Mouse (Mus musculus): ENCODE results near the gene Marf1. TPM values are rescaled to one million over a fixed set of nuclear protein-coding genes. Genes with fewer than 3 reads are reported as not detected.
A peak's percentile ranks its signal among the peaks of the same experiment; 100 is the strongest.

Marf1 gene
- polyA plus RNA-seq, 1 experiment from 2014 or later: 17.0 TPM

DNA sequence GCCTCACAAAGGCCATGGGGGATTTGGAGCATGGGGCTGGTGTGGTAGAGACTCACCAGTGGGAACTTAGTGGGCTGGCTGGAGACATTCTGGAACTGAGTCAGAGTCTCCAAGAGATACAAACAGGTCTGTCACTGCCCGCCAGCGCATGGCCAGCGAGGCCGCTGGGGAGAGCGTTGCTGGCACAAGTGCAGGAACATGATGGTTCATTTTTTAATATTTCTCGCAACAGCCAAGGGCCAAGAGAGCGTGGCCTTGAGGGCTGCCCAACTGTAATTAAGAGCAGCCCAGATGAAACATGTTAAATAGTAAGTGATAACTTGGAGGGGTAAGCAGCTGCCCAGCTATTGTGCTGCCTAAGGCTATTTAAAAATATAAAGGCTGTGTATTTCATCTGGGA lies 38.4 kb downstream of the Marf1 start:
- 99% methylated on average over 7 of the region's 7 CpGs for WGBS (ENCODE audit: missing documents)
- H3K36me3 ChIP-seq (ENCODE audit: inconsistent target): peaks cover 47% of the 10 kb centered on the region
- H3K4me3 ChIP-seq (ENCODE audit: inconsistent target): no peak overlapping the region
- no peak overlapping the region; the same call in 1 of the 2 replicates for H3K27ac ChIP-seq
- H3K79me2 ChIP-seq (ENCODE audit: inconsistent target): peaks cover 8% of the 10 kb centered on the region; the same call in 1 of the 2 replicates

DNA sequence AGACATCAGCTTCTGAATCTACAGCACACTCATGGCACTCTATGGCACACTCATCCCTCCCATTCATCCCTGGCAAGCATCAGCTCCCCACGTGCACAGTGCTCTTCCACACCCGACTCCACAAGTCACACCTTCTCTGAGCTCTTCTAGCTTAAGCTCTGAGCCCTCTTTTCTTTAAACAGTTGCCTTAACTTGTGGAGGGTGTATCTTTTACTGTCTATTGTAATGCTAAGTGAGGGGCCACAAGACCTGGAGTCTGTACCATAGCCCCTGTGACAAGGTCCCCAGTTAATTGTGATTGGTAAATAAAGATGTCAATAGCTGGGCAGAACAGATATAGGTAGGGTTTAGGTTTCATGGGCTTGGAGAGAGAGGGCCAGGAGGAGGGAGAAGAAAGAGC lies 39.2 kb downstream of the Marf1 start:
- peaks cover 8% of the 10 kb centered on the region; the same call in 1 of the 2 replicates for H3K79me2 ChIP-seq (ENCODE audit: inconsistent target)
- peak overlapping the region; percentile 65 for H3K27ac ChIP-seq
- WGBS (ENCODE audit: missing documents): 85% methylated on average over 2 of the region's 2 CpGs
- no peak overlapping the region for H3K4me3 ChIP-seq (ENCODE audit: inconsistent target)
- peaks cover 47% of the 10 kb centered on the region for H3K36me3 ChIP-seq (ENCODE audit: inconsistent target)

GRCm38 (mm10) chr16:14122586-14122985 lies 40.6 kb downstream of the Marf1 start:
- Histone ChIP-seq H3K79me2 (ENCODE audit: inconsistent target) (peaks cover 8% of the 10 kb centered on the region; the same call in 1 of the 2 replicates), H3K36me3 (ENCODE audit: inconsistent target) (peaks cover 43% of the 10 kb centered on the region), H3K27ac (peak overlapping the region; percentile 65), H3K4me3 (ENCODE audit: inconsistent target) (no peak overlapping the region)

DNA sequence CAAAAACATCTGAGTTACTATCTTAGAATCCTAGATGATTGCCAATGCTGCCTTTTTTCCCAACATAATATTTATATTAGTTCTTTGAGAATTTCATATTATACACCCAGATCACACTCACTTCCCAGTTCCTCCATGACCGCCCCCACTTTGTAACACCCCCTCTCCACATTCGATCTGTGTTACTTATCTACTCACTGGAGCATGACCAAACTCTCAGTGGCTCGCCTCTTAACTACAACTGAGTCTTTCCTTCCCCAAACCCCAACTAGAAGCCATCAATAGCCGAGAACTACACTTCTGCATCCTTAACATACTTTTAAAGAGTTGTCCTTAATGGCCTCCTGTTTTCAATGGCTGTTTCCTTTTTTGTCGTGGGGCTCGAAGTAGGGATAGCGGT lies 41.6 kb downstream of the Marf1 start:
- no peak overlapping the region for H3K27ac ChIP-seq
- H3K36me3 ChIP-seq (ENCODE audit: inconsistent target): peaks cover 42% of the 10 kb centered on the region
- 94% methylated on average over 7 of the region's 7 CpGs for WGBS (ENCODE audit: missing documents)
- H3K4me3 ChIP-seq (ENCODE audit: inconsistent target): no peak overlapping the region
- peaks cover 8% of the 10 kb centered on the region; the same call in 1 of the 2 replicates for H3K79me2 ChIP-seq (ENCODE audit: inconsistent target)

- WGBS (ENCODE audit: missing documents): 92% methylated on average over 5 of the region's 5 CpGs
- H3K79me2 ChIP-seq (ENCODE audit: inconsistent target): peaks cover 8% of the 10 kb centered on the region; the same call in 1 of the 2 replicates
- H3K4me3 ChIP-seq (ENCODE audit: inconsistent target): no peak overlapping the region
- H3K27ac ChIP-seq: no peak overlapping the region
- peaks cover 41% of the 10 kb centered on the region for H3K36me3 ChIP-seq (ENCODE audit: inconsistent target)
Observed at GRCm38 (mm10) chr16:14120941-14121340, 42.2 kb downstream of the Marf1 start.

- Histone ChIP-seq H3K36me3 (ENCODE audit: inconsistent target) (peaks cover 45% of the 10 kb centered on the region), H3K4me3 (ENCODE audit: inconsistent target) (no peak overlapping the region), H3K27ac (no peak overlapping the region), H3K79me2 (ENCODE audit: inconsistent target) (peaks cover 8% of the 10 kb centered on the region; the same call in 1 of the 2 replicates)
- 79% methylated on average over 2 of the region's 2 CpGs for WGBS (ENCODE audit: missing documents)
Observed at GRCm38 (mm10) chr16:14117299-14117698, 45.9 kb downstream of the Marf1 start.

GRCm38 (mm10) chr16:14112742-14113141 lies 50.4 kb downstream of the Marf1 start:
- 35% methylated on average over 3 of the region's 3 CpGs for WGBS (ENCODE audit: missing documents)
- Histone ChIP-seq H3K27ac (peak overlapping the region; percentile 98), H3K79me2 (ENCODE audit: inconsistent target) (no peaks in the 10 kb centered on the region), H3K36me3 (ENCODE audit: inconsistent target) (peaks cover 20% of the 10 kb centered on the region; the same call in 1 of the 2 replicates), H3K4me3 (ENCODE audit: inconsistent target) (no peak overlapping the region)

DNA sequence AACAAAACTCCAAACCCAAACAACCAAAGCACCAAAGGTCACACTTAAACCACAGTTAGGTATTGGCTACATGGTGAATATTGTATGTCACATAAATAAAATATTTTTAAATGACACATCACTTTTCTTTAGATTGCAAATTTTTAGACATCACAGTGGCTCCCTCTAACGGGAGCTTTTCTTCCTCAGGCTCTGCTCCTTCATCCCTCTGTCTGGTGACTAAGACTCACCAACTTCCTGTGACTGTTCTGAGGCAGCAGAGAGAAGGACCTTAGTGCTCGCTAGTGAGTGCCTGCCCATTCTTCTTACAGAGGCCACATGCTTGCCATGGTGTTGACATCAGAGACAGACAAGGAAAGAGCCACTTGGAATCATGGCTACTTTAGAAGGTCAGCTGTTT lies 51.0 kb downstream of the Marf1 start:
- Histone ChIP-seq H3K27ac (peak overlapping the region; percentile 98), H3K79me2 (ENCODE audit: inconsistent target) (no peaks in the 10 kb centered on the region), H3K4me3 (ENCODE audit: inconsistent target) (no peak overlapping the region), H3K36me3 (ENCODE audit: inconsistent target) (peaks cover 16% of the 10 kb centered on the region; the same call in 1 of the 2 replicates)
- WGBS (ENCODE audit: missing documents): 0% methylated on average over 2 of the region's 2 CpGs

- peaks cover 5% of the 10 kb centered on the region; the same call in 1 of the 2 replicates for H3K36me3 ChIP-seq (ENCODE audit: inconsistent target)
- peak overlapping the region; percentile 98 for H3K27ac ChIP-seq
- 0% methylated on average over 2 of the region's 2 CpGs for WGBS (ENCODE audit: missing documents)
- H3K4me3 ChIP-seq (ENCODE audit: inconsistent target): no peak overlapping the region
- no peaks in the 10 kb centered on the region for H3K79me2 ChIP-seq (ENCODE audit: inconsistent target)
Observed at GRCm38 (mm10) chr16:14110922-14111321, 52.2 kb downstream of the Marf1 start.

DNA sequence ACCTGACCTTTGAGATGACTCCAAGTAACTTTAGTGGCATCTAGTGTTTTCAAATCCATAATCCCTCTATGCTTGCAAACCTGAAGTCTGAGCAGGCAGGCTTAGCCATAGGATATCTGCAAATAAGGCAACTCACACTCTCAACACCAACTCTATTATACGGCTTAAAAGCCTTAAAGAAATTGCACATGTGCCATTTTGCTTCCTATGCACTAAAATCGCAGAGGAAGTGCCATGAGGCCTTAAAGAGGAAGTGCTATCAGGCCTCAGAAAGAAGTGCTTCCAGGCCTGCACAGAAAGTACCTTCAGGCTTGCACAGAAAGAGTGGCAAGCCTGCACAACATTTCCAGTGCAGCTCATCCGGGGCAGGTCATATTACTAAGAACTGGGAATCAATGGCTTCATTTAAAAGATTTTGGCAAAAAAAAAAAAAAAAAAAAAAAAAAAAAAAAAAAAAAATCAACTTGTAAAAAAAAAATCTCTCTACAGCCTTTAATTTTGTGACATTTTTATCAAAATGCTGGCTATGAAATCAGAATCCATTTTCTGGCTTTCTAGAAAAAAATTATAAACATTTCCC lies 53.4 kb downstream of the Marf1 start:
- WGBS (ENCODE audit: missing documents): 8% methylated on average over 2 of the region's 3 CpGs
- Histone ChIP-seq H3K4me3 (ENCODE audit: inconsistent target) (no peak overlapping the region), H3K79me2 (ENCODE audit: inconsistent target) (no peaks in the 10 kb centered on the region), H3K36me3 (ENCODE audit: inconsistent target) (peaks cover 5% of the 10 kb centered on the region; the same call in 1 of the 2 replicates), H3K27ac (peak overlapping the region; percentile 98)

DNA sequence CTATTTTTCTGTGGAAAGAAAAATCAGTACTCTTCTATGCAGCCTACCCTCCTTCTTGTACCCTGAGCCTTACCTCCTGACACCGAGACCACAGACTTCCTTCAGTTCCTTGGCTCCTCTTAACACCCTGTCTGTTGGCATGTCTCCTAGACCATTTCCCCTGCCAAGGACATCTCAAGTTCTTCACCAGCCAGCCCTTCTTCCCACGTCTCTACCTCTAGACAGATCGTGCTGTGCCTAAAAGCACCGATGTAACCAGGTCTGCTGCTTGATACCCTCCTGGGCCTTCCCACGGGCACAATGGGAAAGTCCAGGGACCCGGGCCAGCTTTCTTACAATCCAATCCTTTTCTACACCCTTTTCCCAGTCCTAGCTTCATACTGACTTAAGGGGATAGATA lies 57.3 kb downstream of the Marf1 start:
- H3K79me2 ChIP-seq (ENCODE audit: inconsistent target): no peaks in the 10 kb centered on the region
- no peak overlapping the region for H3K27ac ChIP-seq
- H3K36me3 ChIP-seq (ENCODE audit: inconsistent target): no peaks in the 10 kb centered on the region
- 74% methylated on average over 6 of the region's 6 CpGs for WGBS (ENCODE audit: missing documents)
- H3K4me3 ChIP-seq (ENCODE audit: inconsistent target): no peak overlapping the region

- Histone ChIP-seq H3K79me2 (ENCODE audit: inconsistent target) (no peaks in the 10 kb centered on the region), H3K4me3 (ENCODE audit: inconsistent target) (no peak overlapping the region), H3K27ac (no peak overlapping the region), H3K36me3 (ENCODE audit: inconsistent target) (no peaks in the 10 kb centered on the region)
- WGBS (ENCODE audit: missing documents): 77% methylated on average over 2 of the region's 2 CpGs
Observed at GRCm38 (mm10) chr16:14091771-14092170, 71.4 kb downstream of the Marf1 start.

DNA sequence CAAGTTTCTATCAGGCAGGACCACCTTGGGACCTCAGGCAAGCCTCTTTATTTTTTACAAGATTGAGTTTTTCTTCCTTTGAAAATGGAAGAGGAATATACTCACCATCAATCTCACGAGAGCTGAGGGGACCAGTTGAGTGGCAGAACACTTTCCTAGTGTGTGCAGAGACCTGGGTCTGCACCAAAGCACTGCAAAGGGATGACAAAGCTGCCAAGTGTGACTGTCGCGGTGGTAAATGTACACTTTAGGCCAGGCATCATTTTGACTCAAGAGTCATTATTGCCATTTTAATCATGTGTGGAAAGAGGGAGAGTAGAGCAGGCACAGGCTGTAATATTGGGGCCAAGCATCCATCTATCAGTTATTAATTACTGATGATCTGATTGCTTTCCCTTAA lies 73.9 kb downstream of the Marf1 start:
- no peaks in the 10 kb centered on the region for H3K79me2 ChIP-seq (ENCODE audit: inconsistent target)
- WGBS (ENCODE audit: missing documents): 89% methylated on average over 3 of the region's 3 CpGs
- H3K4me3 ChIP-seq (ENCODE audit: inconsistent target): no peak overlapping the region
- no peaks in the 10 kb centered on the region for H3K36me3 ChIP-seq (ENCODE audit: inconsistent target)
- H3K27ac ChIP-seq: no peak overlapping the region

GRCm38 (mm10) chr16:14088249-14088648 lies 74.9 kb downstream of the Marf1 start:
- H3K4me3 ChIP-seq (ENCODE audit: inconsistent target): no peak overlapping the region
- no peaks in the 10 kb centered on the region for H3K79me2 ChIP-seq (ENCODE audit: inconsistent target)
- H3K27ac ChIP-seq: no peak overlapping the region
- 18% methylated on average over 3 of the region's 3 CpGs for WGBS (ENCODE audit: missing documents)
- H3K36me3 ChIP-seq (ENCODE audit: inconsistent target): no peaks in the 10 kb centered on the region

- Histone ChIP-seq H3K79me2 (ENCODE audit: inconsistent target) (no peaks in the 10 kb centered on the region), H3K4me3 (ENCODE audit: inconsistent target) (no peak overlapping the region), H3K27ac (no peak overlapping the region), H3K36me3 (ENCODE audit: inconsistent target) (no peaks in the 10 kb centered on the region)
- 71% methylated on average over 2 of the region's 2 CpGs for WGBS (ENCODE audit: missing documents)
Observed at GRCm38 (mm10) chr16:14082925-14083324, 80.2 kb downstream of the Marf1 start.

Data from macrophage (primary cell).